Mouse (Mus musculus) adrenal gland, adult 2 months (tissue): ENCODE measurements around the gene Mob4. TPM values are rescaled to one million over a fixed set of nuclear protein-coding genes. Genes with fewer than 3 reads are reported as not detected.

Experiments
- DNase-seq: peaks from one replicate; pipeline ENCODE4 v3.0.0; 2021
- polyA plus RNA-seq: library from polyadenylated mRNA; depleted of rRNA; stranded (reverse); fragments of >200 nt; gene quantifications from 2 replicates; pipeline ENCODE4 v1.2.3, GENCODE M21; 2012
- total RNA-seq, 2 experiments: library from RNA; stranded (reverse); gene quantifications; 2 replicates each; pipeline ENCODE4 v1.2.3; 2021

Mob4 gene
- total and polyA plus RNA-seq, 3 experiments, result 24.4 to 390 (median 136) TPM

DNA sequence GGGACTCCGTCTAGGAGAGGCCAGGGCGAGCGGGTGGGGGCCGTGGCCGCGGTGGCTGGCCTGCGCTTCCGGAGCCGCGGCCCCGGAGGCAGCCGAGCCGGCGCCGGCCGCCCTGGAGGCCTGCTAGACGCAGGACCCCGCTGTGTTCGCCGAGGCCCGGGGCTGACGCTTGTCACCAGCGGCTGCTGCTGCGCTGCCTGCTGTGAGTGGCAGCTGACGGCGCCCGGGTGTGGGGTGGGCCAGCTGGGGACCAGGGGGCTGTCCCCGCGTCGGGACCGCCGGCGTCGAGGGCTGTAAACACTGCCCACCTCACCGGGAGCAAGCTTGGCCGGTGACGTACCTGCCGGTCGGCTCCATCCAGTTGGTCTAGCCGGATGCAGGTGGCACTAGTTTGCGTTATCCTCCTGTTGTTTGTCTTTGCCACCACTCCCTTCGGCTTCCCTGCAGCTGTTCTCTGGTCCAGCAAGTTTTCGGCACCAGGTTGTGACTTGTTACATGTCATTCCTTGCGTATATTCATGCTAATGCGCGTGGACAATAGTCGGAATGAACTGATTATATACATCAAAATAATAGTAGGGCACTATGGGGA, 488 bp downstream of the Mob4 start:
- no peak for DNase-seq

DNA sequence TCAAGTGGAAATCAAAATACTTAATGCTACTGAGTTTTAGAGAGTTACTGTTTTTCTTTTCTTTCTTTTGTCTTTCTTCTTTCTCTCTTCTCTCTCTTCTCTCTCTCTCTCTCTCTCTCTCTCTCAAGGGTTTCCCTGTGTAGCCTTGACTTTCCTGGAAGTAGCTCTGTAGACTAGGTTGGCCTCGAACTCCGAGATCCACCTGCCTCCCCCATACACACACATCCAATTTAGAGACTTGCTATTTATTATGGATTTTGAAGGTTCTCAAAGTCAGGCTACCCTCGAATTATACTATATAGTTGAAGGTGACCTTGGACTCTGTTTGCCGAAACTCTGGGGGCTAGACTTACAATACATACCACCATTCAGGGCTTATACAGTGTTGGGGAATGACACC, 1.3 kb downstream of the Mob4 start:
- no peak for DNase-seq

DNA sequence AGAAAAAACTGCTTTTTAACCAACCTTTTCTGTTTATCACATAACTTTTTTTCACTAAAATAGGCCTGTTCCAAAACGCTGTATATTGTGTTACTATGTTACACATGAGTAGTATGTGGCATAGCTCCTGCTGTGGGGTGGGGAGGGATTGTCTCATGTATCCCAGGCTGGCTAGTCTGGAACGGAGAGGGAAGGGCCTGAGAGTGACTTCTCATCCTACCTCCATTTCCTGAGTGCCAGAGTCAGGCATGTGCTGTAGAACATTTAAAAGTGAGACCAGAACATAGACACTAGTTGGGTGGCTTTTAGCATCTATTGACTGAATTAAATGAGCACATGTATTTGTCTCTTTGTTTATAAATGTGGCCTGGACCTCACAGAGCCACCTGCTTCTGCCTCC, 2.1 kb downstream of the Mob4 start:
- DNase-seq, result peak; percentile 53

DNA sequence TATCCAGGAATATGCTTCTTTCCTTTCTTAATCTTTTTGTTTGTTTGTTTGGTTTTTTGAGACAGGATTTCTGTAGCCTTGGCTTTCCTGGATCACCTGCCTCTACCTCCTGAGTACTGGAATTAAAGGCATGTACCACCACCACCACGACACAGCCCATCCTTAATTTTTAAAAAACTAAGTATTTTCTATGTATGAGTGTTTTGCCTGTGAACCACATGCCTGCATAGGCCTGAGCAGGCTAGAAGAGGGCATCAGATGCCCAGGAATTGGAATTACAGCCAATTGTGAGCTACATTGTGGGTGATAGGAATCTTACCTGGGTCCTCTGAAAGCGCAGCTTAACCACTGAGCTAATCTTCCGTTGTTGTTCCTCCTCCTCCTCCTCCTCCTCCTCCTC, 3.3 kb downstream of the Mob4 start:
- DNase-seq, result no peak

DNA sequence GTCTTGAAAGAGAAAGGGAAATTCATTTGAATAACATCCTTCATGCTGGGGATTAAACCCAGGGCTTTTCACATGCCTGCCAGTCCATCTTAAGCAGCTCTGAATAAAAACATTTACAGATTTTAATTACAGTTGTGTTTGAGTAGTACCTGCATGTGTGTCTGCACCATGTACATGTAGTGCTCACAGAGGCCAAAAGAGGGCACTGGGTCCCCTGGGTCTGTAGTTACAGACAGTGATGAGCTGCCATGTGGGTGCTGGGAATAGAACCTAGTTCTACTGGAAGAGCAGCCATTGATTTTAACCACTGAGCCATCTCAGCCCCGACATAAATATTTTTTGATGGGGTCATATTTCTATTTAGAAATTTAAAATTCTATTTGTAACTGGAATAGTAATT, 4.8 kb downstream of the Mob4 start:
- DNase-seq, result no peak

DNA sequence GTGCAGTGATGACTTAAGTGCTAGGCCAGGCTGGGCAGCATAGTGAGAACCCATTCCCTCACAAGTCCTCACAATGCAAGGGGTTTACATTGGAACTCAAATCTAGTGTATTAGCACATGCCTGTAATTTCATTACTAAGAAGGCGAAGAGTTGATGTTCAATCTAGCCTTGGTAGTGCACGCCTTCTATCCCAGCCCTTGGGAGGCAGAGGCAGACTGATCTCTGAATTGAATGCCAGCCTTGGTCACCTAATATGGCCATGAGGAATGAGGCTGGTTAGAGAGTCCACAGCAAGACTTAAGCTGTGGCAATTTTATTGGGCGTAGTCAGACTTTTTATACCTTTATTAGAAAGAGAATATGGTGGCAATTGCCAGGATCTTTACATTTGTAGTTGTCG, 13.3 kb downstream of the Mob4 start:
- peak; percentile 14 for DNase-seq

DNA sequence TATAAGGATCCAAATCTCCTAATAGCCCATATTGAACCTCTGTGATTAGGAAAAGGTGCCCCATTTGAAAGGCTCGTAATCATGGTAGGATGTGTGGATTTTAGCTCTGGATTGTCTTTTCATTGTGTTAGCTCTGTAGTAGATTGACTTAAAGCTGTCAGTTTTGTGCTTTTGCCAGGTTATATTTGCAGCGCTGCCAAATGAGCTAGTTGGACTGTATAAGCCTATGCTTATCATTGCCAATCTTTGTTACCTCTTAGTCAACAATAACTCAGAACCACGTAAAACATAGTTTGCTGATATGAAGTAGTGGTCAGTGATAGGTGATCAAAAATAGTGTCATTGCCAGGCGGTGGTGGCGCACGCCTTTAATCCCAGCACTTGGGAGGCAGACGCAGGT, 14.5 kb downstream of the Mob4 start:
- DNase-seq, result no peak

DNA sequence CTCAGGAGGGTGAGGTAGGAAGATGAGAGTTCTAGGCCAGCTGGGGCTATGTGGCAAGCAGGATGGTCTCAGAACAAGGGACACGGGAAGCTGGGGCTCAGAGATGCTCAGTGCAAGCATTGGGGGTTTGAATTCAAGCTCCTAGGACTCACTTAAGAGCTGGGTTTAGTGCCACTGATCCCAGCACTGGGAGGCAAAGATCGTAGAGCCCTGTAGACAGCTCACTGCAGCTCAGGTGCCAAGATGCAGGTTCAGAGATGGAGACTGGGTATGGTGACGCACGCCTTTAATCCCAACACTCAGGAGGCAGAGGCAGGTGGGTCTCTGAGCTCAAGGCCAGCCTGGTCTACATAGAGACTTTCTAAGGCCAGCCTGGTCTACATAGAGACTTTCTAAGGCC, 26.3 kb downstream of the Mob4 start:
- DNase-seq, result no peak

DNA sequence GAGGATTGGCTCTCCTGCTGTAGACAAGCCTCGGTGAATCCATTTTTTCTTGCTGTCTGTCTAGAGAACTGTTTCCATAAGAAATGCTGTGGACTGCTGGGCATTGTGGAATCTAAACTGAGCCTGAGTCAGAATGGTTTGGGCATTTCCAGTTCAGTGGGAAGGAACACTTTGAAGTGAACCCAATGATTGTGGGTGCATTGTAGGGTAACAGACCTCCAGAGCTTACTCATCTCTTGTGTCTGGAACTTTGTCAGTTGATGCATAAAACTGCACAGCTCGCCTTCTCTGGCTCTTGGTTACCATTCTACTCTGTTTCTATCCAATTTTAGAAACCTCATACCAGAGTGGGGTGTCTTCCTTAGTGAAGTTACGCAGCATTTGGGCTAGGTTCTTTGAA, 27.2 kb downstream of the Mob4 start:
- DNase-seq, result no peak

DNA sequence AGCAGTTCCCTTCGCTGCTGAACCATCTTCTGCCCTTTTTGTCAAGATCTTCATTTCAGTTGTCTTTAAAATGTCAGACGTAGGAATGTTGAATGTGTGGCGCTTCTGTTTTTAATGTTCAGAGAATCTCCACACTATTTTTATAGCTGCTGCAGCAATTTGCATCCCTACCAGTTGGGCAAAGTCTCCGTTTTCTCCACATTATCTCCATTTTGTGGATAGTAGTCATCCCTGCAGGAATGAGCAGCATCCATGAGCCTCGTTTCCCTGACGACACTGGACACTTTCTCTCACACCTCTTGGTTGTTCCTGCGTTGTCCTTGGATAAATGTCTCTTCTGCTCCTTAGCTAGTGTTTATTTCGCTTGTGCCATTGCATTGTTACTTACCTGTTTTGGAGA, 27.8 kb downstream of the Mob4 start:
- no peak for DNase-seq

DNA sequence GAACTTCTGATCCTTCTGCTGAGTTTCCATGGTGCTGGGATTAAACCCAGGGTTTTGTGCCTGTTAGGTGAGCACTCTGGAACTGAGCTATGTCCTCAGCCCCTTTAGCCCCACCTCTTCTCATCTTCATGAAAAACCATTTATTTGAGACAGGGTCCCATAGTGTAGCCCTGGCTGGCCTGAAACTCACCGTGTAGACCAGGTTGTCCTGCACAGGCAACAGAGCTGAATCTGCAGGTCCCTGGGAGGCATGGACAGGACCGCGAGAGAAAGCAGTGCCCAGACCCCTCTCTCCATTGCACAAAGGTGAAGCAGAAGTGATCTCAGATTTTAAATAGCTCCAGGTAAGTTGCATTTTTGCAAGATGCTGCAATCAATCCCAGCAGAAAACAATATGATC, 29.2 kb downstream of the Mob4 start:
- peak; percentile 35 for DNase-seq

DNA sequence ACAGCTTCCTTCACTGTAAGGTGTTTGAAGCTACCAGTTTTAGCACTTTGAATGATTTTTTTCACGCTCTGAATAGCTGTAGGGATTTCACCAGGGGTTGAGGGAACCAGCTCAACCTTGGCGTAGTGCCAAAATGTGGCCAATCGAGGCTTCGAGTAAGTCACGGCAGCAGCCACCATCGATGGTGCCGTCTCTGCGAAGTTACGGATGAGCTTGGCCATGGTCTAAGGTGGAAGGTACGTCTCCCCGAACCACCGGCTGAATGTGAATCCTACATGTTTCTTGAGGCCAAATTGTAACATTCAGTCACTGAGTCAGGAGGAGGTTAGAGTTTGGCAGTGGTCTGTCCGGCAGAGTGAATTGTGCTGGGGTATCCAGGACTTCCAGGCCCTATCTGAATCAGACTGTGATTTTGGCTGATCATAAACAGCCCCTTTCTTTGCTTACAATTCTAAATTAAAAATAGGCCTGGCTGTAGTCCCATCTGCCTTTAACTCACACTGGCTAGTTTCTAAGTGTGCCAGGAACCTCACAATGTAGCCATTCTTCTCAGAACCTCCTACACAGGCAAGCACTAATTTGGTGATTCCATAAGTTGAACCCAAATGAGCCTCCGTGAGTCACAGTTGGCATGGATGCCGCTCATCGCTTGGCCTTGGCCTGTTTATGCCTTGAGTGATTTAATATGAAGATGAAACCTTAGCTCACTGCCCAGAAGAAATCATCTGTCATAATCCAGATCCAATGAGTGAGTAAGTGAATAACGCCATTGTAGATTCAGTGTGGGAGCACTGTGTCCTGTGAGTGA, 30.0 kb downstream of the Mob4 start:
- DNase-seq, result peak; percentile 89

DNA sequence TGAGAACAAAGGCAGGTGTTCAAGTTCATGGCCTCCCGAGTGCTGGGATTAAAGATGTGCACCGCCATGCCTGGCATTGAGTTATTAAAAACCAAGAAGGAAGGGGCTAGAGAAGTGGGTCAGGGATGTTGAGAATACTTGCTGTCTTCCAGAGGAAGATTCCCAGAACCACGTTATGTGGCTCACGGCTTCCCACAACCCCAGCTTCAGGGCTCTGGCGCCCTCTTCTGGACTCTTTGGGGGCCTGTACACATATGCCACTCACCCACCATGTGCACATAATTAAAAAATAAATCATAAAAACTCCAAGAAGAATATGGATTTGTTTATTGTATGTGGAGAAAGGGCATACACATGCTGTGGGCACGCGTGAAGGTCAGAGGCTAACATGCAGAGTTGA, 30.9 kb downstream of the Mob4 start:
- peak; percentile 75 for DNase-seq

DNA sequence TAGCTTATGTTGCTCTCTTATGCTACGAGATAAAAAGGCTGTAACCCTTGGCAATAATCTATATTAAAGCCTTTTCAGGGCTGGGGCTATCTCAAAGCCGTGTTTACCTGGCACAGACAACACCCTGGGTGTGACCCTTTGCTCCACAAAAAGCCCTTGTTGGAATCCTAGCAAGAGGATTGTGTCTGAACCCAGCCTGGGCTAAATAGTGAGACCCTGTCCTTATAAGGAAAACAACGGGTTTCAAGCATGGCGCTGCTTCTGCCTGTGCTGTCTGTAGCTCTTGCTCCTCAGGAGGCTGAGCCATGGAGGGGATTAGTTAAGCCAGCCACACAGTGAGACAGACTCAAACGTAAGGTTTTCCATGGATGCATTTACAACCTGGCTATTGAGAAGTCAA, 31.8 kb downstream of the Mob4 start:
- DNase-seq, result no peak

DNA sequence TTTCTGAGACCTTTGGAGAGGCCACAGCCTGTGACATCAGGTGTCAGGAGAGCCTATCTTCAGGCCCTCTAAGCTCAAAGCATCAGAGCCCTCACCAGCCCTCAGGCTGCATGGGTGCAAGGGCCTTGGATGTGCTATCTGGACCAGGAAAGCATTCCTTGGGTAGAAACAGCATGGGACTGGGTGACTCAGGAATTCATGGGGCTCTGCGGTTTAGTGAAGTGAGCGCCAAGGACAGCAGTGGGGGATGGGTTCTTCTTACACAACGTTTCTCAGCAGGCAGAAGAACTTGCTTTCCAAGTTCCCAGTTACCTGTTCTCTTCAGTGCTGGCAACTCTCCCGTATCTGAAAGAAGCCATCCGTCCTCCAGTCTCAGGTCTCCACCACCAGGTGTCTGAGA, 33.0 kb downstream of the Mob4 start:
- peak; percentile 80 for DNase-seq

DNA sequence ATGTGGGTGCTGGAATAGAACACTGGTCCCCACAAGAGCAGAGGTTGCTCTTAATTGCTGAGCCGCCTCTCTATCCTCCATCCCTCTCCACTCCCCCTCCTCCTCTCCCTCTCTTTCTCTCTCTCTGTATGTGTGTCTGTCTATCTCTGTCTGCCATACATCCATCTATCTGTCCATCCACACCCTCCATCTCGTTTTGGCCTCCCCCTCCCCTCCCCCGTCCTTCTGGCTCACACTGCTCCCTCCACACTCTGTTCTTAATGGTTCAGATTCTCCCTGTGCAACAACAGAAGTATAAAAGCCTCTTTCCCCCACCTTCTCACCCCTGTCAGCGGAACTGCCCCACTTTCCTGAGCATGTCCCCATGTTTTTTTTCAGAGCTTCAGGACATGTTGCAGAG, 36.5 kb downstream of the Mob4 start:
- DNase-seq, result no peak

DNA sequence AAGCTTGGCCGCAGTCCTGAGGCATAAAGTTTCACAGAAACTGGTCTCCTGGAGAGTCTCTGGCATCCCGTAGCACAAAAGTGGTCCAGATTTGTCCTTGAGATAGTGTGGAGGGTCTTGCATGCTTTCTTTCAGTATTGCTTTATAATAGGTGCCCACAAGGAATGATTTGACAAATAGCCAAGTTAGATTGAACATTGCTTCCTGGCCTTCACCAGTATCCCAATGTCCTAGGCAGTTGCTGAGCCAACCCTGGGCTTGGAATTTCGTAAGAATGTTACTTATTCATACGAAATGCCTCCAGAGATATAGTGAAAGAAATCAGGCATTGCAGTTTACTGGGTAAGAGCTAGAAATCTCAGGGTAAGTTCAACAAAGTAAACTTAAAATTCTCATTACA, 37.6 kb downstream of the Mob4 start:
- DNase-seq, result peak; percentile 45

DNA sequence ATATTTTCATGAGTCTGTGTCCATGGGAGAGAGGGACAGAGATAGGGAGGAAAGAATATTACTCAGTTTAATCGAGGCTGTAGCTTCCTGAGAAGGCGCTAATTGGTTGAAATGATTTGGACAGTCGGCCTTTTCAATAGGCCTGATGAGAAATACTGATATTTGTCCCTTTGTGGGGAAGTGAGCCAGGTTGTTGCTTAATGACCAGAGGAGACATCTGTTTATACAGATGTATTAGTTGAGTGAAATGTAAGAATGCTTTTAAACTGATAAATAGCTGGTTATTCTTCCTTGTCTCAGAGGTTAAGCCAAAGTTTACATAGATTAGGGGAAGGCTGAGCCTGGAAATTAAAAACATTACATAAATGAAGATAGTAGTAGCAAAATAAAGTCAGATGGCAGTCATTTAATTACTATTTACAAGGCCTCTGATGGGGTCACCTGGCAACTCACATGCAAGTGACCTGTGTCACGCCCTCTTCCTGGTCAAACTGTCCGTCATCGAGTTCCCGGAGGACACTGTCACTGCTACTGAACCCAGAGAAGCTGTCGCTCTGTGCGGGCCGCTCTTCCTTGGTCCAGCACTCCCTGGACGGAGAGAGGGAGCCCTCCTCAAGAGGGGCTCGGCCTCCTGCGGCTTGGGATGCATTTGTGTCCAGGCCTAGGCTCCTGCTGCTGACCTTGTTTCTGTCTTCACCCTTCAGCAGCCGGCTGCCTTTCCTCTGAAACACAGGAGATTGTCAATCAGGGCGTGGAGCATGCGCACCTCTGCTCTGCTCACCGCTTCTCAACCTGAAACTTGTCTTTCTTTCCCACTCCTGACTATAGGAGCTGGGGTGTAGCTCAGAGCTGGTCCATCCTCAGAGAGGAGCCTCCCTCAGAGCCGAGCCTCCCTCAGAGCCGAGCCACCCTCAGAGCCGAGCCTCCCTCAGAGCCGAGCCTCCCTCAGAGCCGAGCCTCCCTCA, 40.6 kb downstream of the Mob4 start:
- no peak for DNase-seq

DNA sequence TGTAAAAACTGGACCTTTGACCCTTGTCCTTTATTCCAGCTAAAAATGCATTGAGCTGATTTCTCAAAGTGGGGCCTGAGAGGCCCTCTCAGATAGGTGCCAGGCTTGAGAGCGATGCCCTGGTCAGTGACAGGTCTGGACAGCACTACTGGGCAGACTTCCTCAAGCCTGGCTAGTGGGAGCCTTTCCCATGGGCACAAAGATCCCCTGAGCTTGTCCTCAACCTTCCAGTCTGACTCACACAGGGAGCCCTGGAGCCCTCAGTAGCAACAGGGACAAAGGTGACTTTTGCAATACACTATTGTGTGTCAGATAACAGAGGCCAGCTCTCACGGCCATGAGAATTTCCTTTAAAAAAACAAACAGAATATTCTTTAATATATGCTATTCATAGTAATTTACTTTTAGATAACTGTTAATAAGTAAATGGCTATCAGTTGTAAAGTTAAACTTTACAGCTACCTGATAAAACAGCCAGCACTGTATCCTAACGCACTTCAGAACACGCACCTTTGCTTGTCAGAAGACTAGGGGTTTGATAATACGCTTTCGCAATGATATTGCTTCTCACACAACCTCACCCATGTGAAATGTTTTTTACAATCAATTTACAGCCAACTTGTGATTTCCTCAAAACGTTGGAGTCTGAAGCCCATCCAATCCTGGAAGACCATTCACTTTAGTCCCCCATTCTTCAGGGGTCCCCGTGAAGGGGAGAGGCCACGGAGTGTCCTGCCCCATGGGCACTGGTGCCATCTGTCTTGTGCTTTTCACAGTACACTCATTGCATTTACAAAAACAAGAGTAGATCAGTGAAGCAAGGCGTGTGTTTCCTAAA, 42.9 kb downstream of the Mob4 start:
- peak; percentile 79 for DNase-seq

DNA sequence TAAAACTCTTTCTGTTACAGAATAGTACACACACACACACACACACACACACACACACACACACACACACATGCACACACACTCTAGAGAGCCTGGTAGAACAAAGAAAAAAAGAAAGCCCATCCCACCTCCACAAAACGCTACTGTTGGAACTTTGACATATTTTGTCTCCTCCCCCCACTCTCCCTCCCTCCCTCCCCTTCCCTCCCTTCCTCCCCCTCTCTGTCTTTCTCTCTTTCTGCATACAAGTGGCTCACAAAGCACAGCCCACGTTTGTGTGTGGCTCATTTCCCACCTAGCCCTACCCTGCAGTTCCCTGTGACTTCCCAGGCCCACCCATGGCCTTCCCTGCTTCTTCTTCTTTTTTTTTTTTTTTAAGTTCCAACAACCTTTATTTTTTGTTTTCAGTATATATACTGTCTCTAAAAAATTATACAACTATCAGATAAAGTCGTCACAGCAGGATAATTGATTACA, 43.6 kb downstream of the Mob4 start:
- DNase-seq, result no peak

DNA sequence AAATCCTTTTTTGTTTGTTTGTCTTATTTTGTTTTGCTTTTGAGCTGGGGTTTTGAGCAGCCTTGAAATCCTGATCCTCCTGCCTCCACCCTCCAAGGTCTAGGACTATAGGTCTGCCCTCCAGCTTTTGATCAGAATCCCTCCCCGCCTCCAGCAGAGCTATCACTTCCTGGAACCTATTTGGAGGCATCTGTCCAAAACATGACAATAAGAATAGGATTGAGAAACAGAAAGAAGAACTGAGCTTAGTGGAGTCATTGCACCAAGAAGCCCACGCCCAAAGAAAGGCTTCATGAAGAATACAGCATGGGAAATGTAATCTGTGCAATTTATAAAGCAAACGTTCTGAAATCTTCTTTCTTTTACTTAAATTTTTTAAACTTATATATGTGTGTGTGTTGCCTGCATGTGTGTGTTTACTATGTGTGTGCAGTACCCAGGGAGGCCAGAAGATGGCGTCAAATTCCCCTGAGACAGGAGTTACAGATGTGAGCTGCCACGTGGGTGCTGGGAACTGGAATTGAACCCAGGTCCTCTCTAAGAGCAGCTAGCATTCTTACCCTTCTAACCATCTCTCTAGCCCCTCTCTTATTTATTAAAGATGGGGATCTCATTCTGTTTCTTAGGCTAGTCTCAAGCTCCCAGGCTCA, 49.0 kb downstream of the Mob4 start:
- no peak for DNase-seq
